In genomic region chr17:50643989-50644388, GRCm38 (mm10) we compare ENCODE assay signal across 13 mouse cellular contexts.
DNase-seq lines count a peak whose midpoint lies in the region; ATAC-seq lines count a peak whose summit lies in the region.
"Had no signal": no experiment of that assay in that cellular context is flagged by ENCODE, and none has a peak within 500 bp of the region (broad histone marks: within the 10 kb centered on the region; RNA-seq: fewer than 3 reads in every experiment).

No protein-coding gene starts in this region.

- H3K27me3 ChIP-seq in heart, embryonic 13.5 days (replicated peaks), result no peaks in the 10 kb centered on the region
- H3K27me3 ChIP-seq in forebrain, embryonic 11.5 days (ENCODE audit: control insufficient read depth, insufficient read depth, low read length), result no peaks in the 10 kb centered on the region
- H3K27me3 ChIP-seq: embryonic facial prominence, embryonic 12.5 days; liver, embryonic 15.5 days had no signal

- H3K4me3 ChIP-seq in heart, embryonic 13.5 days, result no peak overlapping the region
- no peak overlapping the region for H3K4me3 ChIP-seq in forebrain, embryonic 11.5 days (ENCODE audit: low read depth, low read length)
- H3K4me3 ChIP-seq: embryonic facial prominence, embryonic 12.5 days; liver, embryonic 15.5 days had no signal

- peaks cover 16% of the 10 kb centered on the region for H3K9me3 ChIP-seq in heart, embryonic 13.5 days
- H3K9me3 ChIP-seq in forebrain, embryonic 11.5 days (ENCODE audit: control insufficient read depth, low read length), result no peaks in the 10 kb centered on the region; the same call in 1 of the 2 replicates

- DNase-seq in heart, adult 18-20 months, result no peak
- DNase-seq in Muller cell, postnatal 12 days (ENCODE audit: inconsistent ontology term), result peak; percentile 12
- peak; percentile 65 for DNase-seq in forebrain, embryonic 11.5 days (ENCODE audit: low spot score)
- peak; percentile 10 for DNase-seq in mesoderm, embryonic 11.5 days (ENCODE audit: low read depth, low spot score)
- no peak for DNase-seq in urinary bladder, adult 18-20 months (ENCODE audit: low spot score in 2 of 2)
- DNase-seq in urinary bladder, postnatal 10 days (ENCODE audit: low spot score), result no peak
- no peak for DNase-seq in ovary, adult 18-20 months (ENCODE audit: low spot score)
- DNase-seq: gastrocnemius, postnatal 10 days; kidney, adult 9 months; layer of hippocampus, postnatal 36 days had no signal

- H3K4me2 ChIP-seq in heart, embryonic 13.5 days, result peak overlapping the region; percentile 33
- no peak overlapping the region for H3K4me2 ChIP-seq in forebrain, embryonic 11.5 days (ENCODE audit: low read depth, low read length, severe bottlenecking)
- H3K4me2 ChIP-seq: embryonic facial prominence, embryonic 12.5 days; liver, embryonic 15.5 days had no signal

- 19% methylated on average over 6 of the region's 6 CpGs for WGBS in heart, embryonic 13.5 days
- 19% methylated on average over 6 of the region's 6 CpGs for WGBS in forebrain, embryonic 11.5 days

- peak overlapping the region; percentile 62; the same call in 1 of the 2 replicates for H3K27ac ChIP-seq in heart, embryonic 13.5 days (replicated peaks)
- no peak overlapping the region; the same call in 1 of the 2 replicates for H3K27ac ChIP-seq in forebrain, embryonic 11.5 days (ENCODE audit: low read depth, low read length)
- H3K27ac ChIP-seq: embryonic facial prominence, embryonic 12.5 days; liver, embryonic 15.5 days had no signal

- H3K36me3 ChIP-seq in heart, embryonic 13.5 days, result peaks cover 18% of the 10 kb centered on the region
- no peaks in the 10 kb centered on the region for H3K36me3 ChIP-seq in forebrain, embryonic 11.5 days (ENCODE audit: control insufficient read depth, insufficient read depth, low read length)
- H3K36me3 ChIP-seq: embryonic facial prominence, embryonic 12.5 days had no signal

- peak overlapping the region; percentile 55; the same call in 1 of the 2 replicates for H3K9ac ChIP-seq in heart, embryonic 13.5 days
- no peak overlapping the region for H3K9ac ChIP-seq in forebrain, embryonic 11.5 days (ENCODE audit: low read length)
- H3K9ac ChIP-seq: embryonic facial prominence, embryonic 12.5 days; liver, embryonic 15.5 days had no signal

- peaks cover 18% of the 10 kb centered on the region for H3K4me1 ChIP-seq in heart, embryonic 13.5 days
- no peaks in the 10 kb centered on the region; the same call in 1 of the 2 replicates for H3K4me1 ChIP-seq in forebrain, embryonic 11.5 days (replicated peaks; ENCODE audit: control insufficient read depth, insufficient read depth, low read length)
- H3K4me1 ChIP-seq: liver, embryonic 15.5 days had no signal

- no peak for ATAC-seq in heart, embryonic 13.5 days (ENCODE audit: extremely low read depth, insufficient number of reproducible peaks, low FRiP score, low TSS enrichment)
- peak; percentile 76 for ATAC-seq in forebrain, embryonic 11.5 days (replicated peaks; ENCODE audit: low FRiP score)

Comparison
In these comparisons a context has a peak if more than half of its experiments do, and no peak if none do; other contexts are left out.
1. DNase-seq: peak in Muller cell, postnatal 12 days (single experiment), forebrain, embryonic 11.5 days (single experiment) and mesoderm, embryonic 11.5 days (single experiment); none in heart, adult 18-20 months (0 of 2), urinary bladder, adult 18-20 months (0 of 2), urinary bladder, postnatal 10 days (single experiment) and ovary, adult 18-20 months (single experiment).